Comparison of ENCODE assay signal across 21 mouse cellular contexts in the genomic region with DNA sequence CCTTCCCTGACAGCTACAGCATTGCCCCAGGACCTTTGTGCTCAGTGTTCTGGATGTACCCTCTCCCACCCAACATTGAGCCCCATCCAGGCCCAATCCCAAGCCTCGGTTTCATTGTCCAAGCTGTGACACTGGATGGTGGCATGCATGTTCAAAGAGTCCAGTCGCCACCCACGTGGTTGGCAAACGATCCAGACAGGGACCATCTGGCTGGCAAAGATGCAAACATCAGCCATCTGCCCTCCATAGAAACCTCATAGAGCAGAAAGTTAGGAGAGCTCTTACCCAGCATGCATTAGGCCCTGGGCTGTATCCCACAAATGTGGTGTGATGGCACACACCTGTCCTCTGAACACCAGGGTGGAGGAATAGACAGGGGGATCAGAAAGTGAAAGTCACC. TPM values are rescaled to one million over a fixed set of nuclear protein-coding genes. Genes with fewer than 3 reads are reported as not detected.
DNase-seq lines count a peak whose midpoint lies in the region; ATAC-seq and TF ChIP-seq lines count a peak whose summit lies in the region.
"Had no signal": no experiment of that assay in that cellular context is flagged by ENCODE, and none has a peak within 500 bp of the region (broad histone marks: within the 10 kb centered on the region; RNA-seq: fewer than 3 reads in every experiment).

No protein-coding gene starts in this region.

- H3K4me3 ChIP-seq in hindbrain, embryonic 13.5 days, result no peak overlapping the region
- no peak overlapping the region for H3K4me3 ChIP-seq in hindbrain, embryonic 12.5 days
- H3K4me3 ChIP-seq: gastrocnemius, adult 2 months; heart, adult 2 months; limb, embryonic 12.5 days; midbrain, embryonic 13.5 days had no signal

- no peaks in the 10 kb centered on the region for H3K27me3 ChIP-seq in hindbrain, embryonic 13.5 days
- no peaks in the 10 kb centered on the region for H3K27me3 ChIP-seq in hindbrain, embryonic 12.5 days
- H3K27me3 ChIP-seq: midbrain, embryonic 13.5 days had no signal

- no peak for TF ChIP-seq CTCF in brain, embryonic 14.5 days (IDR thresholded peaks at IDR 0.05; ENCODE audit: borderline replicate concordance, extremely low read depth, insufficient read depth, insufficient read length)

- WGBS in hindbrain, embryonic 13.5 days, result 65% methylated on average over 4 of the region's 4 CpGs
- WGBS in hindbrain, embryonic 12.5 days, result 80% methylated on average over 4 of the region's 4 CpGs

- no peak for ATAC-seq in hindbrain, embryonic 13.5 days (ENCODE audit: low FRiP score)
- ATAC-seq in hindbrain, embryonic 12.5 days (ENCODE audit: low FRiP score), result no peak
- ATAC-seq: CD4-positive, CD25-positive, alpha-beta regulatory T cell, adult 4 months; intestine, postnatal 0 days; midbrain, embryonic 13.5 days had no signal

- DNase-seq in Muller cell, postnatal 12 days (ENCODE audit: inconsistent ontology term), result peak; percentile 30
- DNase-seq in brain, embryonic 14.5 days (ENCODE audit: low read depth), result peak; percentile 76
- DNase-seq in layer of hippocampus, postnatal 14 days (ENCODE audit: low spot score in 2 of 2), result peak; percentile 63 to 81
- no peak for DNase-seq in kidney, postnatal 25 days
- DNase-seq in kidney, postnatal 10 days, result no peak
- DNase-seq: cerebellum, adult 11-12 months; embryo, embryonic 11 days; gastrocnemius, adult 2 months; heart, adult 2 months; heart, postnatal 10 days; kidney, postnatal 36 days; lung, postnatal 36 days; thymus, adult 18-20 months had no signal

- 0 out of 2 replicates have a peak overlapping the region, but pooled peaks have one; percentile 8 for H3K27ac ChIP-seq in hindbrain, embryonic 13.5 days
- H3K27ac ChIP-seq in hindbrain, embryonic 12.5 days, result no peak overlapping the region
- H3K27ac ChIP-seq: gastrocnemius, adult 2 months; heart, adult 2 months; limb, embryonic 12.5 days; midbrain, embryonic 13.5 days had no signal

- no peak overlapping the region for H3K9ac ChIP-seq in hindbrain, embryonic 13.5 days
- H3K9ac ChIP-seq in hindbrain, embryonic 12.5 days, result no peak overlapping the region
- H3K9ac ChIP-seq: limb, embryonic 12.5 days; midbrain, embryonic 13.5 days had no signal

- peaks cover 11% of the 10 kb centered on the region for H3K36me3 ChIP-seq in hindbrain, embryonic 13.5 days
- peaks cover 6% of the 10 kb centered on the region; the same call in 1 of the 2 replicates for H3K36me3 ChIP-seq in hindbrain, embryonic 12.5 days
- H3K36me3 ChIP-seq: limb, embryonic 12.5 days had no signal

- TF ChIP-seq POLR2A in brain, embryonic 14.5 days (IDR thresholded peaks at IDR 0.05; ENCODE audit: borderline replicate concordance, extremely low read depth, insufficient read depth, insufficient read length, poor library complexity, severe bottlenecking), result no peak

- peaks cover 23% of the 10 kb centered on the region for H3K4me1 ChIP-seq in hindbrain, embryonic 13.5 days (replicated peaks)
- 0 out of 2 replicates have a peak, but pooled peaks cover 1% of the 10 kb centered on the region for H3K4me1 ChIP-seq in hindbrain, embryonic 12.5 days
- H3K4me1 ChIP-seq: limb, embryonic 12.5 days had no signal

- no peak overlapping the region for H3K4me2 ChIP-seq in hindbrain, embryonic 13.5 days
- no peak overlapping the region for H3K4me2 ChIP-seq in hindbrain, embryonic 12.5 days (replicated peaks)
- H3K4me2 ChIP-seq: limb, embryonic 12.5 days; midbrain, embryonic 13.5 days had no signal

- no peaks in the 10 kb centered on the region for H3K9me3 ChIP-seq in hindbrain, embryonic 13.5 days
- peaks cover 5% of the 10 kb centered on the region; the same call in 1 of the 2 replicates for H3K9me3 ChIP-seq in hindbrain, embryonic 12.5 days (replicated peaks)
- H3K9me3 ChIP-seq: midbrain, embryonic 13.5 days had no signal

RNA-seq across cellular contexts. Expression of gene Shc2, which starts 6.3 kb away (rescaled TPM):
- polyA plus RNA-seq in hindbrain, embryonic 13.5 days (2015; fragmentation: Nextera tagmentation; extraction: Ambion mirVana), result 24.5 and 26.5 TPM in 2 replicates
- 30.3 and 33.0 TPM in 2 replicates for polyA plus RNA-seq in hindbrain, embryonic 12.5 days (2016; fragmentation: Nextera tagmentation; extraction: Ambion mirVana)
- 48.1 and 54.9 TPM in 2 replicates for polyA plus RNA-seq in brain, embryonic 14.5 days (2012; rRNA removed)
- 10 to 100 TPM; 42.7 to 44.5 TPM for total RNA-seq in layer of hippocampus, postnatal 14 days (2021)
- polyA plus RNA-seq: CD4-positive, CD25-positive, alpha-beta regulatory T cell, adult 4 months had no signal

RNA-seq across cellular contexts. Expression of gene Odf3l2, which starts 14.1 kb away (rescaled TPM):
- polyA plus RNA-seq in hindbrain, embryonic 13.5 days (2015; fragmentation: Nextera tagmentation; extraction: Ambion mirVana), result not detected in 2 replicates
- polyA plus RNA-seq in hindbrain, embryonic 12.5 days (2016; fragmentation: Nextera tagmentation; extraction: Ambion mirVana), result not detected in 2 replicates
- 0.11 TPM in 1 of 2 replicates, not detected in the other for polyA plus RNA-seq in brain, embryonic 14.5 days (2012; rRNA removed)
- under 1 TPM; 0.52 to 0.53 TPM for total RNA-seq in layer of hippocampus, postnatal 14 days (2021)
- total RNA-seq: heart, adult 2 months; heart, postnatal 10 days had no signal
- polyA plus RNA-seq: CD4-positive, CD25-positive, alpha-beta regulatory T cell, adult 4 months; heart, adult 2 months; intestine, postnatal 0 days; limb, embryonic 12.5 days; liver, embryonic 16.5 days; midbrain, embryonic 13.5 days; neural tube, embryonic 11.5 days had no signal

RNA-seq across cellular contexts. Expression of gene C2cd4c, which starts 17.6 kb away (rescaled TPM):
- 0.17 and 0.27 TPM in 2 replicates for polyA plus RNA-seq in hindbrain, embryonic 13.5 days (2015; fragmentation: Nextera tagmentation; extraction: Ambion mirVana)
- 0.08 TPM in 1 of 2 replicates, not detected in the other for polyA plus RNA-seq in hindbrain, embryonic 12.5 days (2016; fragmentation: Nextera tagmentation; extraction: Ambion mirVana)
- 8.2 and 10.4 TPM in 2 replicates for polyA plus RNA-seq in brain, embryonic 14.5 days (2012; rRNA removed)
- 1 to 10 TPM; 6.5 to 8.3 TPM for total RNA-seq in layer of hippocampus, postnatal 14 days (2021)
- total RNA-seq: heart, postnatal 10 days had no signal
- polyA plus RNA-seq: CD4-positive, CD25-positive, alpha-beta regulatory T cell, adult 4 months; limb, embryonic 12.5 days; liver, embryonic 16.5 days had no signal

RNA-seq across cellular contexts. Expression of gene Madcam1, which starts 32.9 kb away (rescaled TPM):
- 0.87 and 0.88 TPM in 2 replicates for polyA plus RNA-seq in hindbrain, embryonic 13.5 days (2015; fragmentation: Nextera tagmentation; extraction: Ambion mirVana)
- 2.9 and 3.2 TPM in 2 replicates for polyA plus RNA-seq in hindbrain, embryonic 12.5 days (2016; fragmentation: Nextera tagmentation; extraction: Ambion mirVana)
- 0.87 and 1.1 TPM in 2 replicates for polyA plus RNA-seq in brain, embryonic 14.5 days (2012; rRNA removed)
- total RNA-seq in layer of hippocampus, postnatal 14 days (2021), result under 1 TPM in 1 of 2 experiments, not detected in 1; 0.37 TPM
- total RNA-seq: gastrocnemius, adult 2 months; heart, adult 2 months had no signal
- polyA plus RNA-seq: heart, adult 2 months had no signal

RNA-seq across cellular contexts. Expression of gene Tpgs1, which starts 37.7 kb away (rescaled TPM):
- 86.5 and 93.4 TPM in 2 replicates for polyA plus RNA-seq in hindbrain, embryonic 13.5 days (2015; fragmentation: Nextera tagmentation; extraction: Ambion mirVana)
- 68.1 and 69.4 TPM in 2 replicates for polyA plus RNA-seq in hindbrain, embryonic 12.5 days (2016; fragmentation: Nextera tagmentation; extraction: Ambion mirVana)
- 68.2 and 69.2 TPM in 2 replicates for polyA plus RNA-seq in brain, embryonic 14.5 days (2012; rRNA removed)
- 10 to 100 TPM; 72.3 to 73.2 TPM for total RNA-seq in layer of hippocampus, postnatal 14 days (2021)

Comparison
In these comparisons a context has a peak if more than half of its experiments do, and no peak if none do; other contexts are left out.
1. DNase-seq: peak in Muller cell, postnatal 12 days (single experiment), brain, embryonic 14.5 days (single experiment) and layer of hippocampus, postnatal 14 days (2 of 2); none in kidney, postnatal 25 days (0 of 2) and kidney, postnatal 10 days (single experiment).